Mouse (Mus musculus): ENCODE measurements around the gene Adra2b. TPM values are rescaled to one million over a fixed set of nuclear protein-coding genes. Genes with fewer than 3 reads are reported as not detected.

The Adra2b gene
- total RNA-seq, 2 experiments from 2014 or later, result 0.39 to 0.69 TPM

DNA sequence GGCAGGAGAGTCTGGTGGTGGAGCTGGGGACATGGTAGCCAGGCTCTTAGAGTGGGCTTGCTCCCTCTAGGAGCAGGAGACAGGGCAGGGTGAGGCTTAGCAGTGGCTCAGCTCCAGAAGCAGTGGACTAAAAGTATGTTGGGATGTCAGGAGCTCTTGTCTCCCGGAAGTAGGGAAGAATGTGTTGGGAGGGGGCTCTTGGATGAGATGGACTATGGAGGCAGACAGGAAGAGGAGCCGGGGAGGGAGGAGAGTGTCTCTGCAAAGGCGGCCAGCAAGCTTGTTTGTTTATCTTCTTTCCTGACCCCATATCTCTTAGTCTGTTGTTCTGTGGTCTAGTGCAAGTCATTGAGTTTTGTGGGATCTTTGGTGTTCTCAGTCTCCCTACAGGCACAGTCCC lies 12.1 kb downstream of the Adra2b start:
- DNase-seq, result no peak
- intact Hi-C loops (cut with DNase I), result no loop called here
- H3K27ac ChIP-seq, result no peak overlapping the region
- TF ChIP-seq CTCF (IDR thresholded peaks at IDR 0.05), result no peak
- H3K4me3 ChIP-seq, result no peak overlapping the region

DNA sequence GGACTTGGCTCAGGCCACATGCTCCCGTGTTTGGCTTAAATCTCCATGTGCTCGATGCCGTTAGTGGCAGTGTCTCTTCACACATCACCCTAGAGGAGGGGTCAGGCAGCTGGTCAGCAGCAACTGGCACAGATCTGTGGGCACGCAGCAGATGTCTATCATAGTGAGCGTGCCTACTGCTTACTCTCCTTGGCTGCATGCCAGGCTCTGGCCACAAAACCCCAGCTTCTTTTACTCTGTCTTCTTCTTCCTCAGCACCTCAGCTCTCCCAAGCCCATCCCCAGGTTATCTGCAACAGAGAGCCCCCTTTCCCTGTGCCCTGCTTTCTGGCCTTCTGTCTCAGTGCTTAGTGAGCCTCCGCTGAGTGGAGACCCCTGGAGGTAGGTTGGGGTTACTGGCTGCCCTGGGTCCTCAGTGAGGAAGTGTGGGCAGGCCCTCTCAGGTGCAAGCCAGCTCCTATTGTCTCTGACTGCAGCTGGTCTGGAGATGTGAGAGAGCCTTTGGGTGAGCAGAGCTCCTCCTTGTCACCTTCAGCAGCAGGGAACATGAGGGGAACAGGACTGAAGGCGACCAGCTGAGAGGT lies 12.8 kb downstream of the Adra2b start:
- TF ChIP-seq CTCF (IDR thresholded peaks at IDR 0.05), result peak; percentile 26; the same call in 1 of the 2 replicates
- intact Hi-C loops (cut with DNase I), result no loop called here
- DNase-seq, result no peak
- Histone ChIP-seq H3K4me3 (no peak overlapping the region), H3K27ac (no peak overlapping the region)

DNA sequence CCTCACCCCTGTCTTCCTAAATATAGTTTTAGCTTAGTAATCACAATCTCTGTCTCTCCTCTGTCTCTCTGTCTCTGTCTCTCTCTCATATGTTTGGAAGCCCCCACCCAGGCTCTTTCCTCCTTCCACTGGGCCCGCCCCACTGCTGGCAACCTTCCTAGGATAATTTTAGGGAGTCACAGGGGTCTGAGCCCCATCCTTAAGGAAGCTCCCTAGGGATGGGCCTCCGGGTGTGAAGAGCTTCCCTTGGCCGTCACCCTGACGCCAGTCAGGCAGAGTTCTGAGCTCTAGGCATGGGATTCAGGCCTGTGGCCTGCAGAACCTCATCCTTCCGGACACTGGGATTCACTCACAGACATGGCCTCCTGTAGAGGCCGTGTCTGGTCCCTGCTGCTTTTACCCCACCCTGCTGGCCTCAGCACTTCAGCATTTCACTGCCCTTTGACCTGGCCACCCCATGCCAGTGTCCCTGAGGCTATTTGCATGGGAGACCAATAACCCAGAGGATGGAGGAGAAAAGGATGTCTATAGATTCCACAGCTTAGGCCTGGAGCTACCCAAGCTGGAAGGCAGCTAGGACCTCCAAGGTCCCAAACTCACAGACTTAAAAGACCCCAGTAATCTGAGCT lies 13.5 kb downstream of the Adra2b start:
- no peak for TF ChIP-seq CTCF (IDR thresholded peaks at IDR 0.05)
- Histone ChIP-seq H3K27ac (no peak overlapping the region; the same call in 1 of the 2 replicates), H3K4me3 (no peak overlapping the region)
- DNase-seq, result no peak
- intact Hi-C loops (cut with DNase I), result no loop called here

- TF ChIP-seq CTCF (IDR thresholded peaks at IDR 0.05), result no peak
- DNase-seq, result no peak
- intact Hi-C loops (cut with DNase I), result no loop called here
- Histone ChIP-seq H3K4me3 (no peak overlapping the region), H3K27ac (peak overlapping the region; percentile 65)
Measured at GRCm38 (mm10) chr2:127377942-127378610, 15.1 kb downstream of the Adra2b start.

DNA sequence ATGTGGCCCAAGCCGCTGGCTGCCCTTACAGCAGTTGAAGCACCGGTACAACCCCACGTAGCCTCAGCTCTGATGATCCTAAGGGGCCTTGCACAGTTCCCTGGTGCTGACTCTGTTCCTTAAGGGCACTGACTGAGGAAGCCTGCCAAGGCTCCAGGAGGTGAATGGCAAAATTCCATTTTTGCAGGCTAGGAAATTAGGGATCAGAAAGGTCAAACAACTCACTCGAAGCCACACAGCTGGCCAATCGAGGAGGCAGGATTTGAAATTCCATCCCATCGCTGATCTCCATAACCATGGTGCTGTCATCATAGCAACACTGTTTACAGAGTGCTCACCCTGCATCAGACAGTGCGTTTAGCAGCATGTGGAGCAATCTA lies 15.6 kb downstream of the Adra2b start:
- no peak overlapping the region for H3K4me3 ChIP-seq
- DNase-seq, result no peak
- peak overlapping the region; percentile 65 for H3K27ac ChIP-seq
- TF ChIP-seq CTCF (IDR thresholded peaks at IDR 0.05), result no peak
- intact Hi-C loops (cut with DNase I), result no loop called here

GRCm38 (mm10) chr2:127379250-127379649 lies 16.2 kb downstream of the Adra2b start:
- DNase-seq, result no peak
- intact Hi-C loops (cut with DNase I), result no loop called here
- no peak for TF ChIP-seq CTCF (IDR thresholded peaks at IDR 0.05)
- peak overlapping the region; percentile 65 for H3K27ac ChIP-seq
- no peak overlapping the region for H3K4me3 ChIP-seq

DNA sequence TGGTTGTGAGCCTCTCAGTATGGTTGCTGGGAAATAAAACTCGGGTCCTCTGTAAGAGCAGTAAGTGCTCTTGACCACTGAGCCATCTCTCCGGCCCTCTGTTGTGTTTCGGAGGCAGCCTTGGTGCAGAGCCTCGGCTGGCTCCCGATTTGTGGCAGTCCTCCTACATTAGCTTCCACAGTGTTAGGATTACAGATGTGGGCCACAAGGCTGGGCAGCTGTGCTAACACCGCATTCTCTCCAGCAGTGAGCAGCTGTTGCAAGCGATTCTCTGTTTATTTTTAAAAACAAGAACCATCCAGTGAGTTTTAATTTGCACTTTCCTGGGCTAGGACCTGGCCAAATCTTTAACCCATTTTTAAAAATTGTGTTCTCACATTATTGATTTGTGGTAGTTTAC lies 20.9 kb downstream of the Adra2b start:
- DNase-seq, result no peak
- H3K4me3 ChIP-seq, result no peak overlapping the region
- H3K27ac ChIP-seq, result no peak overlapping the region
- intact Hi-C loops (cut with DNase I), result no loop called here
- TF ChIP-seq CTCF (IDR thresholded peaks at IDR 0.05), result no peak

DNA sequence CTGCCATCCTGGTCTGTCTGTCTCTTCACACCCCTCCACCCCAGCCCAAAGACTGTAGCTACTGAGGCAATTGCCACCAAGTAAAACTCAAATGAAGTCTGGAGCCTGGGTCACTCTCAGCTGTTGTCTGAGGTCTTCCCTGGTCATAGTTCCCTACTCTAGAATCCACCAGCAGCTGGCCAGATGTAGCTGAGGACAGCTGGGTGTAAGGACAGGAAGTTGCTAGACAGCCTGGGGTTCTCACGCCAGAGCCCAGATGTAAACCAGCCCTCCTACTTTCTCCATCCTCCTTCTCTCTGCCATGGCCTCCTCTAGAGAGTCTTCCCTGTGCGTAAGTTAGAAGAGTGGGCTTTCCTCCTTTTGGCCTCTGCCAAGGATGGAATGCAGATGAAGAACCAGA lies 24.5 kb downstream of the Adra2b start:
- Histone ChIP-seq H3K4me3 (no peak overlapping the region), H3K27ac (no peak overlapping the region)
- intact Hi-C loops (cut with DNase I), result no loop called here
- TF ChIP-seq CTCF (IDR thresholded peaks at IDR 0.05), result no peak
- DNase-seq, result no peak

- intact Hi-C loops (cut with DNase I), result no loop called here
- H3K27ac ChIP-seq, result no peak overlapping the region
- no peak for TF ChIP-seq CTCF (IDR thresholded peaks at IDR 0.05)
- H3K4me3 ChIP-seq, result no peak overlapping the region
- no peak for DNase-seq
Measured at GRCm38 (mm10) chr2:127390352-127390751, 27.3 kb downstream of the Adra2b start.

DNA sequence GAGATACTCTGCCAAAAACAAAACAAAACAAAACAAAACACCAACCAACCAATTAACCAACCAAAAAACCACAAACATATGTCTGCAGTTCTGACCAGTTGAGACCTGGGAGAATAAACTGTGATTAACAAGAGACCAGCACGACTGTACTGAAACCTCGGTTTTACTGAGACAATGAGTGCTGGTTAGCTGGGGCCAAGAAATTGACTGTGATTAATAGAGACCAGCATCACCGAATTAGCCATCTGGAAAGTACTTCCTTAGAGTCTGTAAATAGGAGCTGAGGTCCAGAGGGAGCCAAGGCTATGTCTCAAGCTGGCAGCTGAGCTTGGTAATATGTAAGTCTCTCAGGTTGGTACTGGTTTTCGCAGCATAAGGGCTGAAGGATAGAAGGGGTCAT lies 27.8 kb downstream of the Adra2b start:
- no peak overlapping the region for H3K4me3 ChIP-seq
- intact Hi-C loops (cut with DNase I), result no loop called here
- no peak for TF ChIP-seq CTCF (IDR thresholded peaks at IDR 0.05)
- H3K27ac ChIP-seq, result no peak overlapping the region
- no peak for DNase-seq

DNA sequence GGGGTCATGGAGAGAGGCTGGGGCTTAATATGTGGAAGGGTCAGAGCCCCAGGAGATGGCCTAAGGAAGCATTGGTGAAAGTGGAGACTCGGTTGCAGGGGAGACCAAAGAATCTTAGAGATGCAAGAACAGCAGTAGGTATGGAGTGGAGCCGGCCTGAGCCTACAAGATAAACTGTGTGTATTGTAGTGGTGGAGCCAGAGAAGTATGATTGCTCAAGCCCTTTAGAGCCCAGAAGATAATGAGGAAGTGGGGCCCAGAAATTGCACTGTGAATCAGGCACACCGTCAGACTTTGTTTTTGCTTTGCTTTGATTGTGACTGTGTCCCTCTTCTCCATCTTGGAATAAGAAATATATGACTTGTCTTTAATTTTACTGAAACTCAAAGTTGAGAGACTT lies 28.3 kb downstream of the Adra2b start:
- no peak for TF ChIP-seq CTCF (IDR thresholded peaks at IDR 0.05)
- Histone ChIP-seq H3K4me3 (no peak overlapping the region), H3K27ac (no peak overlapping the region)
- DNase-seq, result no peak
- intact Hi-C loops (cut with DNase I), result no loop called here

GRCm38 (mm10) chr2:127394606-127395161 lies 31.7 kb downstream of the Adra2b start:
- intact Hi-C loops (cut with DNase I), result no loop called here
- no peak for DNase-seq
- TF ChIP-seq CTCF (IDR thresholded peaks at IDR 0.05), result no peak
- Histone ChIP-seq H3K4me3 (no peak overlapping the region), H3K27ac (no peak overlapping the region)

- no peak for TF ChIP-seq CTCF (IDR thresholded peaks at IDR 0.05)
- intact Hi-C loops (cut with DNase I), result no loop called here
- H3K4me3 ChIP-seq, result no peak overlapping the region
- H3K27ac ChIP-seq, result no peak overlapping the region
- DNase-seq, result no peak
Measured at GRCm38 (mm10) chr2:127398738-127399137, 35.7 kb downstream of the Adra2b start.
